Mouse (Mus musculus) kidney, embryonic 14.5 days (tissue): ENCODE results near the gene Chfr. TPM values are rescaled to one million over a fixed set of nuclear protein-coding genes. Genes with fewer than 3 reads are reported as not detected.
"Not testable (repeated sequence)": the region's sequence is repeated elsewhere in the genome, so short reads cannot be mapped to it uniquely, and the experiment has no call there.

Experiments used
- ATAC-seq: fragments of 200-750 bp; cut with Nextera tagmentation; 2 replicates; pipeline ENCODE4 v1.8.0; 2017; ENCODE audit warnings: moderate number of reproducible peaks, mild to moderate bottlenecking, moderate TSS enrichment, moderate library complexity; ENCODE audit not compliant: low FRiP score, low TSS enrichment
- H3K27ac ChIP-seq: fragments of 300-500 bp; sonication (generic); 2 replicates; pipeline ENCODE4 v1.5.1; 2014; ENCODE audit warnings: low read depth, mild to moderate bottlenecking, low read length, moderate library complexity, mixed read lengths
- H3K27me3 ChIP-seq: fragments of 300-500 bp; sonication (generic); 2 replicates; pipeline ENCODE4 v1.6.1; 2014; ENCODE audit warnings: mild to moderate bottlenecking, low read length; ENCODE audit not compliant: control insufficient read depth, insufficient read depth
- H3K36me3 ChIP-seq: fragments of 300-500 bp; sonication (generic); 2 replicates; pipeline ENCODE4 v1.6.1; 2014; ENCODE audit warnings: low read length, mixed read lengths; ENCODE audit not compliant: control insufficient read depth, insufficient read depth
- H3K4me1 ChIP-seq: fragments of 300-500 bp; sonication (generic); 2 replicates; pipeline ENCODE4 v1.6.1; 2014; ENCODE audit warnings: low read length, mixed read lengths; ENCODE audit not compliant: control insufficient read depth, insufficient read depth
- H3K4me2 ChIP-seq: fragments of 300-500 bp; sonication (generic); replicated peaks from 2 replicates; pipeline ENCODE4 v1.6.1; 2014; ENCODE audit warnings: low read depth, mild to moderate bottlenecking, low read length
- H3K4me3 ChIP-seq: fragments of 300-500 bp; sonication (generic); 2 replicates; pipeline ENCODE4 v1.5.1; 2014; ENCODE audit warnings: mild to moderate bottlenecking, low read length
- H3K9ac ChIP-seq: fragments of 300-500 bp; sonication (generic); 2 replicates; pipeline ENCODE4 v1.6.1; 2014; ENCODE audit warnings: low read depth, mild to moderate bottlenecking, low read length, moderate library complexity
- H3K9me3 ChIP-seq: fragments of 300-500 bp; sonication (generic); 2 replicates; pipeline ENCODE4 v1.6.1; 2016; ENCODE audit warnings: low read length; ENCODE audit not compliant: control insufficient read depth
- WGBS: fragments of 180-500 bp; shearing (Covaris S2); extraction: QIAGEN DNeasy Blood & Tissue Kit; methylation state at CpG from one replicate; pipeline ENCODE4 v1.1.7; 2014; 5-methylcytosine and 5-hydroxymethylcytosine counted together
- polyA plus RNA-seq: library from polyadenylated mRNA; unstranded; fragments of >200 nt; fragmentation: Nextera tagmentation; extraction: Ambion mirVana; gene quantifications from 2 replicates; pipeline ENCODE4 v1.2.1, GENCODE M21; 2014

Chfr gene
- polyA plus RNA-seq, 1 experiment from 2014 or later, result 40.8 TPM

DNA sequence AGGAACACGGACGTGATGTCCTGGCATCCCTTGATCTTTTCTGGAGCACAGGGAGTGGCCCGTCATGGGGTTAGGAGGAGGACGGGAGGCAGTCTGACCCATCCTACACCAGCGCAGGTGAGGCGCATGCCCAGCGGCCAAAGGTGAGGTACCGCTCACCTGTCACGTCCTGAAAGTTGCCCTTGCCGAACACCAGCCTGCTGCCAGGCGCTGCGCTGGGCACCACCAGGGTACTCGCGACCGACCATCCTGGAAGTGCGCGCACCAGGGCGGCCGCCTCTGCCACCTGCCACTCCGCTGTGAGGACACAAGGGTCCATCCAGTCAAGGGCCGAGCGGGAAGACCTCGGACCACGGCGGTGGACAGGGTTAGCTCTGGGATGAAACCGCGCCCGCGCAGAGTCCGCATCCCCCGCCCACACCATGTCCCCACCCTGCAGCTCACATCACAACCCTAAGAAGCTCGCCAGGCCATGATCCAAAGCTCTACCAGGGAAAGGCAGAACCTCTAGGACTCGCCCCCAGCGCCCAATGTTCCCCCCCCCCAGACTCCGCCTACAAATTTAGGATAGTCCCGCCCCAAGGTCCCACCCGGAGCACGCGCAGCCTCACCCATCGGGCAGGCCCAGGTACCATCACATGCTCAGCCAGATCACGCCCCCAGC is 28.6 kb upstream of the Chfr start:
- Histone ChIP-seq H3K4me2 (peak overlapping the region; percentile 81), H3K9ac (peak overlapping the region; percentile 91), H3K27ac (peak overlapping the region; percentile 99), H3K9me3 (no peaks in the 10 kb centered on the region), H3K4me3 (peak overlapping the region; percentile 89), H3K27me3 (no peaks in the 10 kb centered on the region), H3K36me3 (peaks cover 38% of the 10 kb centered on the region), H3K4me1 (peaks cover 7% of the 10 kb centered on the region; the same call in 1 of the 2 replicates)
- WGBS, result 13% methylated on average over 41 of the region's 41 CpGs
- peak; percentile 29 for ATAC-seq

DNA sequence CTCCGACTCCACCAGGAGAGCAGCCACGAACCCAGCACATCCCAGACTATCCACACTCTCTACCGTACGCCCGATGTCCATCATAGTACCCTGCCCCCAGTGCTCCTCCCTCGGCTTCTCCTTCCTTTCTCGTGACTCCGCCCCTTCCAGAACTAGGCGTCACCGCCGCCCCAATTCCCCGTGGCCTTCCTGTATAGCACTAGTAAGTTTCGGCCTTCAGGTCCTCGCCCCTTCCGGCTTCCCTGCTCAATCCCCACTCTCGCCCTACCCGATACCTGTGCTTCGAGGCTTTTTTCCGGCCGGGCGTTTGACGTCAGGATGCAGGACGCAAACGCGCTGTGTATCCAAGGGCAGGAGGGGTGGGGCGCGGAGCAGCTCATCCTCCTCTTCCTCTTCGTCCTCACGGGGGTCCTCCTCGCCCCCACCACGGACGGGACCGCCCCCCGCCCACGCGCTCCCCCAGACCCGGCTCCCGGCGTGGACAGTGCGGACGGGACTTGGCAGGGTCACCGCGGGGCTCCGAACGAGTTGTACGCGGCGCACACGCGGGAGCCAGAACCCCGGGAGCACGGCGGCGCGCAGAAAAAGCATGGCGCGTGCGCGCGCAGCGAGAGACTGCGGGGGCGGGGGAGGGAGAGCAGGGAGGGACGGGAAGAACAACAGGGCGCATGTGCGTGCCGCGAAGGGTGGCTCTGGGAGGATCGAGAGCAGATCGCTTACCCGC is 27.9 kb upstream of the Chfr start, which contains the start of gene Gtpbp6:
TSS of gene Gtpbp6 (minus strand) at position 617 of the 724 bp plus-strand sequence.
- Histone ChIP-seq H3K36me3 (peaks cover 38% of the 10 kb centered on the region), H3K4me3 (peak within 1 kb of the TSS; percentile 89), H3K4me1 (peaks cover 7% of the 10 kb centered on the region; the same call in 1 of the 2 replicates), H3K4me2 (peak within 1 kb of the TSS; percentile 81), H3K9ac (peak within 1 kb of the TSS; percentile 91), H3K27ac (peak within 1 kb of the TSS; percentile 99), H3K9me3 (no peaks in the 10 kb centered on the region), H3K27me3 (no peaks in the 10 kb centered on the region)
- ATAC-seq, result peak; percentile 89
- under 1% methylated on average over 69 of the region's 71 CpGs for WGBS

DNA sequence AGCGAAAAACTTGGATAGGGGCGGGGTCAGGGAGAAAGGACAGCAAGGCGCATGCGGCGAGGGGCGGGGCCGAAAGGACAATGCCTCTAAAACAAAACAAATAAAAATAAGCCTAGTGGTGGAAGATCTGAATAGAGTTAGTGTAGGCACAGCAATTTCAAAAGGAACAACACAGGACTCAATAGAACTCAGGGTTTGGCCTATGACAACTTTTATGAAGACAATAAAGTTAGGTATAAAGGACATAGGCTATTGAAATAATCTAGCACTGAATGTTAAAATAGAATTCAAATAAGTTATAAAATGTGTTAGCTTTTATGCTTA is 27.4 kb upstream of the Chfr start:
- no peak for ATAC-seq
- 0% methylated on average over 7 of the region's 7 CpGs for WGBS
- peaks cover 33% of the 10 kb centered on the region for H3K36me3 ChIP-seq
- H3K27ac ChIP-seq, result peak overlapping the region; percentile 99
- H3K4me1 ChIP-seq, result peaks cover 7% of the 10 kb centered on the region; the same call in 1 of the 2 replicates
- H3K4me2 ChIP-seq, result peak overlapping the region; percentile 30; the same call in 1 of the 2 replicates
- no peaks in the 10 kb centered on the region for H3K27me3 ChIP-seq
- peak overlapping the region; percentile 91; the same call in 1 of the 2 replicates for H3K9ac ChIP-seq
- no peaks in the 10 kb centered on the region for H3K9me3 ChIP-seq
- peak overlapping the region; percentile 89 for H3K4me3 ChIP-seq

DNA sequence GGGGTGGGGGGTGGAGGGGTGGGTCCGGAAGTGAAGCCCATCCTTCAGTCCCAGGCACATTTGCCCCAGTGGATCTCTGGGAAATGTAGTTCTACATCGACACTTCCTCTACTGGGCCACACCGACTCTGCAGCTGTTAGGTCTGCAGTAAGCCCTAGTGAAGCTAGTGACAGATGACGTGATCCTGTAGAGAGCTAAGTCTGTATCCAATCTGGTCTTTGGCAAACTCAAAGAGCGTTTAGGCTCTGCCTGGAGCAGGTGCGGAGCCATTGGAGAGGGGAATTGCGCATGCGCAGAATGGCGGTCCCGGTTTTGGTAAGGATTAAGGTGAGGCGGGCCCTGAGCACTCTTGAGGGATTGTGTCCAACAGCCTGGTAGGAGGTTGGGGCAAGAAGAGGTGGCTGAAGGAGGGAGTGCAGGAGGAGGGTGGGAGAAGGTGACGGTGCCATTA is 25.6 kb upstream of the Chfr start, which contains the start of gene Zfp605:
TSS of gene Zfp605 (plus strand) at position 102 of the 451 bp plus-strand sequence.
- Histone ChIP-seq H3K9me3 (no peaks in the 10 kb centered on the region), H3K36me3 (peaks cover 26% of the 10 kb centered on the region), H3K27me3 (no peaks in the 10 kb centered on the region), H3K27ac (peak within 1 kb of the TSS; percentile 53; the same call in 1 of the 2 replicates), H3K4me2 (peak within 1 kb of the TSS; percentile 61), H3K4me1 (peaks cover 7% of the 10 kb centered on the region; the same call in 1 of the 2 replicates), H3K9ac (peak within 1 kb of the TSS; percentile 60; the same call in 1 of the 2 replicates), H3K4me3 (peak within 1 kb of the TSS; percentile 70)
- under 1% methylated on average over 12 of the region's 12 CpGs for WGBS
- ATAC-seq, result peak; percentile 47

DNA sequence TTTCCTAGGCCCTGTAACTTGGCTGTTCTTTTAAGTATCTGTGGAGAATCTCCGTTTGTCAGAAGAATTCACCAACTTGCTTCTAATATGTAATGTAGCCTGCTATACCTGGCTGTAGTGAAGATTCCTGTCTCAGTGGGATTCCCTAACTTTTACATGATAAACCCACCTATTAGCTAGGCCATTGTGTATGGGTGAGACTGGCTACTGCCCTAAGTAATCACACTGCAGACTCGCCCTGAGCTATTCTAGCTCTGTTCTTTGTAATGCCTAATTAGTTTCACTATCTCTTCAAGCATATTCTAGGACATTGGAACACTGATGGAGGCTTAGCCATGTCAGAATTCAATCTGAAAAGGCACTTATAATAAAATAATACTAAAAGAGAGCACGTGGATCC is 13.3 kb upstream of the Chfr start:
- H3K27me3 ChIP-seq, H3K9me3 ChIP-seq, H3K27ac ChIP-seq, H3K4me1 ChIP-seq, H3K4me2 ChIP-seq, H3K9ac ChIP-seq, ATAC-seq, H3K4me3 ChIP-seq: not testable (repeated sequence)
- WGBS, result 86% methylated on average over 3 of the region's 3 CpGs
- H3K36me3 ChIP-seq, result peaks cover 22% of the 10 kb centered on the region

DNA sequence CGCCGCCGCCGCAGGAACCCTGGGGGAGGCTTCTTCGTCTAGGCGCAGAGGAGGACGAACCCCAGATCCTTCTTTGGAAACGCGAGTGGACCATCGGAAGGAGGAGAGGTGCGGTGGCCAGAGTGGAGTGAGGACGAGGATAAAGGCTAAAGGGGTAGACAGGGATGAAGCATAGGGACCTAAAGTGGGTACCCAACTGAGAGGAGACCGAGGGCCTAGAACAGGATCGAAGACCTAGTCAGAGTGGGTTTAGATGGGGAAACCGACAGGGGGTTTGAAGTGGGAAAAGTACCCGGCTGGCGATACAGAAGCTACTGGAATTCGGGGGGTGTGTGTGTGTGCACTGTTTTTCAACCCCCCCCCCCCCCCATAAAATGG is 434 bp downstream of the Chfr start:
- WGBS, result 6% methylated on average over 18 of the region's 18 CpGs
- Histone ChIP-seq H3K27ac (no peak overlapping the region), H3K27me3 (no peaks in the 10 kb centered on the region), H3K9me3 (peaks cover 8% of the 10 kb centered on the region; the same call in 1 of the 2 replicates), H3K36me3 (peaks cover 5% of the 10 kb centered on the region; the same call in 1 of the 2 replicates), H3K4me1 (no peaks in the 10 kb centered on the region), H3K4me2 (peak overlapping the region; percentile 69), H3K4me3 (peak overlapping the region; percentile 75), H3K9ac (peak overlapping the region; percentile 73)
- ATAC-seq, result peak; percentile 53

DNA sequence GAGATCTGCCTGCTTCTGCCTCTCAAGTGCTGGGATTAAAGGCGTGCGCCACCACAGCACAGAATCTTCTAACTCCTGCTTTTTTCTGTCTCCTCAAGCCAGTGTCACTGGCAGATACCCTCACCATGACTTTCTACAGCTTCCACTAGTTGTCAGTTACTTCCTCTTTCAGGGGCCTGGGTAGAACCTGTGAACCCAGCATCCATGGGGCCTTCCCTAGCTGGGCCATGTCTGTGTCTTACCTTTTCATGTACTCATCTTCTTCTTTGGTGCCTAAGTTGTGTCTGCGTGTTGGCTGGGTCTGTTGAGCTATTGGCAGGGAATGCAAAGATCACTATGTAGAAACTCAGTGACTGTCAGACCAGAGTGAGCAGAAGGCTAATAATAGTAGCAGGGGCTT is 2.2 kb downstream of the Chfr start:
- Histone ChIP-seq H3K27ac (no peak overlapping the region), H3K4me3 (no peak overlapping the region), H3K4me2 (no peak overlapping the region), H3K9me3 (peaks cover 8% of the 10 kb centered on the region; the same call in 1 of the 2 replicates), H3K4me1 (no peaks in the 10 kb centered on the region), H3K27me3 (no peaks in the 10 kb centered on the region), H3K36me3 (peaks cover 8% of the 10 kb centered on the region), H3K9ac (no peak overlapping the region)
- ATAC-seq, result no peak
- 96% methylated on average over 3 of the region's 3 CpGs for WGBS

DNA sequence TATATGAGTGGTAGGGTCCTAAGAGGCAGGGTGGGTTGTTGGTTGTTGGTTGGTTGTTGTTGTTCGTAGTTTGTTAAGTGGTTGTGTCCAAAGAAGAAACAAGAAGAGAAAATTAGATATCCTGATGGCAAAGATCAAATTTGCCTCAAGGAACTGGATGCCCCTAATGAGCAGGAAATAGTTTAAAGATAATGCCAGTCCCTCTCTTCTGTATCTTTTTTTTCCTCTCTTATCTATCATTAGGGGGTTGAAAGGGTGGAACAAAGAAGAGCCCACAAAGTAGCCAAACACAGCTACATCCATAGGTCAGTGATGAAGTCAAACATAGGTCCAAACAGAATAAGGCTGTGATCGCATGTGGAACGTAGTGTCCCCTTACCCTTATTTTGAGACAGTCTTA is 3.7 kb downstream of the Chfr start:
- 97% methylated on average over 3 of the region's 3 CpGs for WGBS
- H3K9me3 ChIP-seq, result peaks cover 4% of the 10 kb centered on the region; the same call in 1 of the 2 replicates

DNA sequence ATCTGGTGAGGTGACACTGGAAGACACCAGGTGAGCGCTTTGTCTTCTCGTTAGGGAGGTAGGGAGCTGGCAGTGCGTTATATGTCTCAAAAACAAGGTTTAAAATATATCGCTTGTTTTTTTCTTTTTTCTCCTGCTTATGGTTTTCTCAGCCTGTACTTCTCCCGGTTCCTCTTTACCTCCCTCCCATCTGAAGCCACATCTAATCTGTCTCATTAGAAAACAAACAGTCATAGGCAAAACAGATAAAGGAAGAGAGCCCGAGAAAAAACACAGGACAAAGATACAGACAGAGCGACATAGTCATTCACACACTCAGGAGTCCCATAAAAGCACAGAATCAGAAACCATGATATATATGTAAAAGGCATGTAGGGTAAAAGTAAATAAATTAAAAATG is 4.8 kb downstream of the Chfr start:
- no peak overlapping the region for H3K27ac ChIP-seq
- no peaks in the 10 kb centered on the region for H3K9me3 ChIP-seq
- no peak overlapping the region for H3K4me2 ChIP-seq
- no peaks in the 10 kb centered on the region for H3K27me3 ChIP-seq
- no peaks in the 10 kb centered on the region for H3K4me1 ChIP-seq
- H3K9ac ChIP-seq, result no peak overlapping the region
- no peak for ATAC-seq
- H3K4me3 ChIP-seq, result no peak overlapping the region
- H3K36me3 ChIP-seq, result peaks cover 28% of the 10 kb centered on the region
- 94% methylated on average over 7 of the region's 7 CpGs for WGBS

More for the DNA sequence above, 3.7 kb downstream of the Chfr start:
- Histone ChIP-seq H3K4me1 (no peaks in the 10 kb centered on the region), H3K9ac (no peak overlapping the region), H3K27me3 (no peaks in the 10 kb centered on the region), H3K36me3 (peaks cover 18% of the 10 kb centered on the region), H3K4me2 (no peak overlapping the region), H3K27ac (no peak overlapping the region), H3K4me3 (no peak overlapping the region)
- ATAC-seq, result no peak
